Mouse (Mus musculus) lung, postnatal 10 days (tissue): Measurements from ENCODE around the gene AU021092.
"Not testable (repeated sequence)": the region's sequence is repeated elsewhere in the genome, so short reads cannot be mapped to it uniquely, and the experiment has no call there.

Source experiments
- DNase-seq: peaks from one replicate; pipeline ENCODE4 v3.0.0; 2021

AU021092 gene

DNA sequence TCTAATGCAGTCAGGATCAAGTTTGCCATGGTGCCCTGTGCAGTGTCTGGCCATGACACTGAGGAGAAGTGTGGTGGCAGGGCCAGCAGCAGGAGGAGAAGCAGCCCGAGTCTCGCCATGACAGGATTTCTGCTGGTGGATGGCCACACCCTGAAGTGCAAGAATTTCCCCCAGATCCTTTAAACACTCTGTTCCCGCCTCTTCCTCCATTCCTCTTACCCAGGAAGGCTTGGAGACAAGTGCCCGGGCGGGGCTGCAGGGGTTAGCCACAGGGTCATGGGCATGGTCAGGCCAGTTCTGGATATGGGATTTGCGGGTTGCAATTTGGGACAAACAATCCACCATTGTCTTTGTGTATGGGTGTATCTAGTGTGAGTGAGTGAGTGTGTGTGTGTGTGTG lies at the start of gene AU021092:
Gene AU021092 (minus strand): TSS at position 160 of the 400 bp plus-strand sequence.
- peak; percentile 52 for DNase-seq

DNA sequence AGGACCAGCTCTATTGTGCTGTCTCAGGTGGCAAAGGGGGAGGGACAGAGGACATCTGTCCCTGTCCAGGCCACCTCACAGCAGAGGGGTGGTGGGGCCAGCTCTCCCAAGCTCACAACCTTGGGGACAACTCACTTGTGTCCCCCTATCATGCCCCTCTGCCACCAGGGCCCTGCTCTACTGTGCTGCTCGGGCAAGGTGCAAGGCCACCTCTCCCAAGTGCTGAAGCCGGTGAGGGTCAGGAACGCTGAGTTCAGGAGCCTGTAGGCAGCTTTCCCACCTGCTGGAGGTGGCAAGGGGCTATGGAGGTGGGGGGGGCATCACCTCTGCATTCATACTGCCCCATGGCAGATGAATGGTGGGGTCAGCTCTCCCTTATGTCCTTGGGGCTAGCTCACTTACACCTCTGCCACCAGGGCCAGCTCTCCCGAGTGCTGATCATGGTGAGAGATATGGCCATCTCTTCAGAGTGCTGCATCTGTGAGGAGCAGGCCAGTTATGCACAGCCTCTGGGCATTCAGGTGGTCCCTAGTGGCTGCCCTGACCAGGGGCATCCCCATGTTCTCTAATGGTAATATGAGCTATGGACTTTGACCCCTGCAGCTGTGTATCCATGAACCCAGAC lies 49.4 kb upstream of the AU021092 start:
- DNase-seq = no peak

DNA sequence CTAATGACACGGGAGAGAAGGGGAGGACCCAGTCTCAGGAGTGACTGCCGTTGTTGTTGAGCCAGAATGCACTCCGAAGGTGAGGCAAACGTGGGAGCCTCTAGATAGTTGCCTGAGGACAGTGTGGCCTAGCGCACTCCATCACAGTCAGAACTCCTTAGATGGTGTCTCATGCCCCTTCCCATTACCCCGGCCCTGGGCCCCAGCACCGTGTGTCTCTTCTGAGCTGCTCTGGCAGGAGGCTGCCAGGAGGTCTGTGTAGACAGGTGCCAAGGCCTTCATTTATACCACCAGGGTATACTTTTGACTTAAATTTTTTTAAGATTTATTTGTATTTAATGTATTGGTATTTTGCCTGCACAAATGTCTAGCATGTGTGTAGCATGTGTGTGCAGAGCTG lies 41.8 kb upstream of the AU021092 start:
- no peak for DNase-seq

DNA sequence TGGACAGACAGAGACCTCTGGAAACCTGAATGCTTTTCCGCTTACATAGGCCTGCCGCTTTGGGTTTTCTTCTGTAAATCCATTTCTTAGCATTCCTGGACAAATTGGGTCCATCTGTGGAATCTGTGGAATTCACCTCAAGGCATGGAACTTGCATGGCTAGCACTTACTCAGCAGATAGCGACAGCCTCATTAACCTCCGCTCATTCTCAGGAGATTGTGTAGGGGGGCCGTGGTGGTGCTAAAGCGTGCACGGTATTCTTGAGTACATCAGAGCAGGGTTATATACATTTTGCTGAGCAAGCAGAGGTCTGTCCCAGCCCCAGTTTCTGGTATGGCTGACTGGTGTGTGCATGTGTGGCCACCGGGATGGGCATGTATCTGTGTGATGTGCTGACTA lies 41.1 kb upstream of the AU021092 start:
- no peak for DNase-seq

DNA sequence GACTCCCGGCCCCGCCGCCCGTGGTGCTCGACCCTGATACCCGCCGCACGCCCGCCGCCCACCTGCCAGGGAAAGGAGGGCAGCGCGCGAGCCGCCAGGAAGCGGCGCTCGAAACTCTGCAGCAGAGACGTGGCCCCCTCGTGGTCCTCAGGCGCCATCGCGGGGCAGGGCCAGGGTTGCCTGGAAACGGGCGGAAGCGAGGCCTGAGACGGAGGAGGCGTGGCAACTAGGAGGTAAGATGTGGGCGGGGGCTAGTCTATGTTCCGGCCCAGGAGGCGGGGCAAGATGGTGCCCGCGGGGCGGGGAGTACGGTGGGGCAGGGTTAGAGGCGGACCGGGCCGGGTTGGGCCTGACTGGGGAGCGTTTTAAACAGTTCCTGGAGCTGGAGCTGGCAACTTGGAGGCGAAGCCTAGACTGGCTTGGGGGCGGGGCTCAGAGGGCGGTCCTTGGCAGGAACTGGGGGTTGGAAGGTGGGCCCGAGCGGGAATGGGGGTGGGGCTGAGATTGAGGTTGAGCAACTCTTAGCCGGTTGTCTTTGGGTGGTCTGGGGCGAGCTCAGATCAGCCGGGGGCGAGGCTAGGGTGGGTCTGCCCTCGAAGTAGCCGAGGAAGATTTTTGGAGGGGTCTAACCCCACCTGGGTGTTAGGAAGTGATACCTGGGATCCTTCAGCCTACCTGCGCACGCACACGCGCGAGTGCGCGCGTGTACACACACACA lies 33.8 kb upstream of the AU021092 start, which contains the start of gene Eef2kmt:
Gene Eef2kmt (minus strand): TSS at position 205 of the 718 bp plus-strand sequence.
- peak; percentile 100 for DNase-seq

DNA sequence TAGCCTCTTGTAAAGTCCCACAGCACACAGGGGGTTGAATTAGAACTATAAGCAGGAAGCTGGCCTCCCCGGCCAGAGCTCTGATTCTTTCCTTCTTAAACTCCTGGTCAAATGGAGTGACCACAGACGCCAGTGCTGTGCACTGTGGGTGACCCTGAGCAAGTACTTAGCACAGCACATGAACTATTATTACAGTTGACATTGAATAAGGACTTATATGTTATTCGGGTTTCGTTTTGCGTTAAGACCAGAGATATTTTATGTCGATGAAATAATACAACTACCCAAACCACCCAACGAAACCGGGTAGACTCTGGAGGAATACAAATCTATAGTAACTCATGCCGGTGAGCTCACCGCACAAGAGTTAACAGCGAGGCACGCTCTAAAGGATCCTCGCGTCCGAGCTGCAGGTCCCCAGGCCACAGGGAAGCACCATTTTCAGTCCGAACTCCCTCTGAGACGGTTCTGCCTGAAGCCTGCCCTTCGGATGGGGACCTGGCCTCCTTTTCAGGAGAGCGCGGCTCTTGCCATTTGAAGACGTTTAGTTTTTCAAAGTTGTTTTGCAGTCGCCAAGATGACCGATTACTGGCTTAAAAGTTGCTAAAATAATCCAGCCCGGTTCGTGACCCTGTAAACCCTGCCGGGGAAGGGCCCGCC lies 33.1 kb upstream of the AU021092 start:
- no peak for DNase-seq

DNA sequence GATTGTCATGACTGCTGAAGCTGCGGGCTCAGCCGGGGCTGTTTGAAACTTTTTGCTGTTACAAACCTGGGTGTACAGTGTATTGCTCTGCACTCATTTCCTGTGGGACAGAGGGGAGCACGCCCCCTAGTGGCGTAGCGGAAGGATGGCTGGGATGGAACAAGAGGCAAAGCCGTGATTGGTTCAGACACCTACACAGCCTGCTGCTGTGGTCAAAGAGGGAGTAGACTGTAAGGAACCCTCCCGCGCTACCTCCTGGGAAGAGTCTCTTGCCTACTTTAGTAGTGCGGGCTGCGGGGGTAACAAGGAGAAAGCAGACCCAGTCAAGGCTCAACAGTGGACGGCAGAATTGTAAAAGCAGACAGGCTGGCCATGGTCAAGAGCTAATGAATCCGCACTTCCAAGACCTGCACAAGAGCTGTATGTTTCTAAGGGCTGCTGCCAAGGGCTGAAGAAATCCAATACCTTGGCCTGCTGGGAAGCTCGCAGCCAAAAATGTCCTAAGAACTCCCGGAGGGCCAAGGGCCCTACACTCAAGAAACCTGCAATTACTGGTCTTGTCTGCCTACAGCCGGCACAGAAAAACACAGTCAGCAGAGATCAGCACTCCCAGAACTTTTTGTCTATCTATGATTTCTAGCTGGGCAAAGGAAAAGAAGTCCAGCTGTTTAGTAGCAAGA lies 32.4 kb upstream of the AU021092 start:
- peak; percentile 90 for DNase-seq

DNA sequence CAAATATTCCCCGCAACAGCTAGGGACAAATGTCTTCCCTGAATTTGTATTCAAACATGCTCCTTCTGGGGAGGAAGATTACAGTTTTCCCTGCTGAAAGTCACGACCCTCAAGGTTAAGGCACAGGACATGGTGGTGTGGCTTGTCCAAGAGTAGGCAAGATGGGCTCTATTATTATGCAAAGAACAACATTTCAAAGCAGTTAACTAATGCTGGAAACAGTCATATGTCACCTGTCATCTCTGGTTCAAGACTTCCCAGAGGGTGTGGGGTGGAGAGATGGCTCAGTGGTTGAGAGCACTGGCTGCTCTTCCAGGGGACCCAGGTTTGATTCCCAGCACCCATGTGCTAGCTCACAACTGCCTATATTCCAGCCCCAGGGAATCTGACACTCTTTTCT lies 30.2 kb upstream of the AU021092 start:
- DNase-seq = no peak

DNA sequence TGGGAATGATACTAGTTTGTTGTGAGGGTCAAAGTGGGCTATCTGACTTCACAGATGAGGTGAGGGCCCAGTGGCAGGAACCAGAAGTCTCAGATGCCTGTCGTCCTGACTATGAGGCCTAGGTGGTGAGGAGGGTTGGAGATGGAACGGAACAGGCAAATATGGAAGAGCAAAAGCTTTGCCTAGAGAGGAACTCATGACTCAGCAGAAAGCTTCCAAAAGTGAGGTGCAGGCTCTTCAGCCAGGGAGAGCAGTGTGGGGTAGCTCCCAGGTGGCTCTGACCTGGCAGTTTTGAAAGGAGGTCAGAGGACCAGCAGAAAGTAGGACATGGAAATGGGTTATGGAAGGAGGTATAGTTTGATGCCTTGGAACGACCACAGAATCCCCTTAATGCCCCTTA lies 28.8 kb upstream of the AU021092 start:
- DNase-seq = no peak

DNA sequence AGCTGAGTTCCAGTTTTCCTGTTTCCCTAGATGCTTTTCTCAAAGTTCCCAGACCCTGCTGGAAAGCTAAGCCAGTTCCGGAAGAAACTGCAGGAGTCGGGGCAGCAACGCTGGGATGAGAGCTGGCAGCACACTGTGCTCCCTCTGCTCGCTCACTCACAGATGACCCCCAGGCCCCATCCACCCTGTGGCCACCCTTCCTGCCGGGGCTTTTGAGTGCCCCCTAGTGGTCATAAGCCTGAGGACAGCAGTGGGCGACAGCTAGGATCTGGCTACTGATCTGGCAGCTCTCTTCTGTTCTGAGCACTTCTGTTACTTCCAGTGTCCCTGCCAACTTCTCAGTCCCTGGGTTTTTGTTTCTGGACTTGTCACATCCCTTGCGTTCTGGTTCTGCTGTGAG lies 22.3 kb upstream of the AU021092 start:
- peak; percentile 85 for DNase-seq

DNA sequence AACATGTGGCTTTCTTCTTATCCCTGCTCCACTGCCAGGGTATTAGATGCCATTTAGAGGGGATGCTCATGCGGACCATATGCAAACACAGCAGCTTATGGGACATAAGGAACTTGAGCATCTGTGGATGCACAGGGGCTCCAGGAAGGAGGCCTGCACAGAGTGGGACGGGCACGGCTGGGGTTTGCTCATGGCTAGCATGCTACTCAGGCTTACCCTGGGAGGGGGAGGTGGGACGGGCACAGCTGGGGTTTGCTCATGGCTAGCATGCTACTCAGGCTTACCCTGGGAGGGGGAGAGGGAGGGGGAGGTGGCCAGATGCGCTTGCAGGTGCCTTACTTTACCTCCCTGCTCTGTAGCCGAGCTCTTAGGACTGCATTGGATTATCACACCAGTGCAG lies 20.8 kb upstream of the AU021092 start:
- DNase-seq = no peak

DNA sequence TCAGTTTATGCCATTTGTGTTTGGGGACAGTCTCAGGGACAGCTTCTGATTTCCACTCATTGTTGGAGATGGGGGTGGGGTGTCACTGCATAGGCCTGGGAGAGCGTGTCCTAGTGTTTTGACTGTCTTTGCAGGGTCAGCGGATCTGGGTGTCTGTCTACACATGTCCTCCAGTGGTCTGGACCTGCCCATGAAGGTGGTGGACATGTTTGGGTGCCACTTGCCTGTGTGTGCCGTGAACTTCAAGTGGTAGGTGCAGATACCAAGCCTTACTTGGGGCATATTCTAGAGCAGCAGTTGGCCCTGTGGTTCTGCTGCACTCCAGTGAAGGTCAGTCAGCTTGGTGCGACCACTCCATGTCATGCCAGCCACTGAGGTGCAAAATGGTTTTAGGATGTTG lies 20.3 kb upstream of the AU021092 start:
- no peak for DNase-seq

DNA sequence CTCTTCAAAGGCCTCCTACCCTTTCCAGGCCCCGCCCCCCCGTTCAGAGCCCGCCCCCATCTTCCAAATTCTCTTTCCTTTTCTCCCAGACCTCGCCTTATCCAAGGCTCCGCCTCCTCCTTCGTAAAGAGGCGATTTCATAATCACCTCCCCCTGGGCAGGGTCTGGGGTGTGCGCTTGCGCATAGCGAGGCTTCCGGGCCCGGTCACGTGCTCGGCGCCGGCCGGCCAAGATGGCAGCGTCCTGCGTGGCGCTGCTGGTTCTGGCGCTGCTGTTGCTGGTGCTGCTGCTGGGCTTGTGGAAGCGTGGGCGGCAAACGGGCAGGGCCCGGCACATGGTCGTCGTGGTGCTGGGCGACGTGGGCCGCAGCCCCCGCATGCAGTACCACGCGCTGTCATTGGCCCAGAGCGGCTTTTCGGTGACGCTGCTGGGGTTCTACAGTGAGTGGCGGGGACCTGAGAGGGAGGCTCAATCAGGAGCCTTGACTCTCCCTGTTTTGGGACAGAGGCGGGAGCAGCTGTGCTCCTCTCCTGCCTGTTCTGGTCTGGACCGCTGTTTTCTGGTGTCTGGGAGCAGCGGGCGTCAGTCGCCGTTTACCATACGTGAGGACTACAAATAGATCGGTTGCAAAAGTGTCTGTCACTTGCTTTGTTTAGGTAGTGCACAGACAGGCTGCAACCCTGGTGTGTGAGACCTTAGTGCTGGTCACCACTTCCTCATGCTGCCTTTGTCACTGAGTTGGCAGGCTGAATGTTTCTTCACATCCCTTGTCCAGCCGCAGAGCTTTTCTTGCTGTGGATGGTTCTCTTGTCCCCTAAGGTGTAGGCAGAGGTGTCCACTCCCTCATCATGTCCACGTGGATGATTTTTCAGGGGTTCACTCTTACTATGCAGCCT lies 11.6 kb upstream of the AU021092 start, which contains the start of gene Alg1:
Gene Alg1 (plus strand): TSS at position 204 of the 896 bp plus-strand sequence.
- DNase-seq = peak; percentile 98

DNA sequence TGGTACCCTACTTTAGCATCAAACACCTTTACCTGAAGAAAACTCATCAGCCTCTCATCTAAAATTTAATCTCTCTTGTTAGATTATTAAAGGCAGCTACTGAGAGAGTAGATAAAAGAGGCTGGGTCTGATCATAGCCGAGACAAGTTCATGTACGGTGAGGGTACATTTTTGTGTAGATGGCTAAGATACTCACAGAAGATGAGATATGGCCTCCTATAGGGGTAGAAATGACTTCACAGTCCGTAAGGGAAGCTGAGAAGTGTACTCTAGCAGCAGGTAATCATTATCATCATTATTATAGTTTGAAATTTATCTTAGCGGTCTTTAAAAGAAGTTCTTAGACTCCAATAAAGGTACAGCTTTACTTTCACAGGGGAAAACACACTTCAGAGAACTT lies 10.9 kb upstream of the AU021092 start:
- DNase-seq = no peak

DNA sequence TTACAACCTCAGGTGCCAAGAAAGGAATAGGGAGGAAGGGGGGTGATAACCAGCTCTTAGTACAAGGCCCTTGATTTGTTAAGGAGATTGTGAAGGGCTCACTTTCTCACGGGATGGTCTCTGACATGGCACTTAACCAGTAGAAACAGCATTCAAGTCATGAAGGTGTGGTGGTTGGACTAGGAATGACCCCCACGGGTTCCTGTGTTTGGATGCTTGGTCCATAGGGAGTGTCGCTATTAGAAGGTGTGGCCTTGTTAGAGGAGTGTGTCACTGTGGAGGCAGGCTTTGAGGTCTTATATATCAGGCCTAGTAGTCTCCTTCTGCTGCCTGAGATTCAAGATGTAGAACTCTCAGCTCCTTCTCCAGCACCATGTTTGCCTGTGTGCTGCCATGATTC lies 6.0 kb upstream of the AU021092 start:
- not testable (repeated sequence) for DNase-seq

DNA sequence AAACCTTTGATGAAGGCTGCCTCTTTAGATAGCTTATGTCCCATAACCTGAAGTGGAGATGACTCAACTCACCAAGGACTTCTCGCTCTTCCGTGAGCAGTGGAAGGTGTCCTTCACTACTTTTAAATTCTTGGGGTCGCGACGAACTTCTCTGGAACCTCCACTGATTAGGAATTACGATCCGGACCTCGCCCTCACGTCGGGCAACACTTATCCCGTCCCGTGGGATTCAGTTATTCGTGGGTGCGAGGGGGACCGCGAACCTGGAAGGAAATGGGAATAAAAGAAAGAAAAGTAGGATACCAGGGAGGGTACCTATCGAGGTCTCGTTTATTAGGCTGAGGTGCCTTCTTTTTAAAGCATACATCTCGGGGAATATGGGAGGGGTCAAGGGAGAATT lies 5.4 kb upstream of the AU021092 start:
- DNase-seq = not testable (repeated sequence)

DNA sequence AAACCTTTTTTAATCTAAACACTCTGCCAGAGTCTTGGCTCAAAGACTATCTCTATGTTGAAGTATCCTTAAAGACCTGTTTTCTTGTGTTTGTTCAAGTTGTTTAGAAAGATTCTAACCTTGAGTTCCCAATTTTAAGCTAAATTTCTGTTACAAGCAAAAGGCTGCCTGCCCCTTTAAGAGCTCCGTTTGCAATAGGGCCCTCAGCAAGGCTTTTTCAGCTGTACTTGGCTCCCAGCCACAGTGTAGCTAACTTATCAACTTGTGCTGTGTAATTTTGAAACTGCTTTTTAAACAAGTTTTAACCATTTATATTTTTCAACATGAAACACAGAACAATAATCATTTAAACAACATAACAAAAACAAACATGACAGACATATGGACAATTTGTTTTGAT lies 4.4 kb upstream of the AU021092 start:
- DNase-seq = peak; percentile 51

DNA sequence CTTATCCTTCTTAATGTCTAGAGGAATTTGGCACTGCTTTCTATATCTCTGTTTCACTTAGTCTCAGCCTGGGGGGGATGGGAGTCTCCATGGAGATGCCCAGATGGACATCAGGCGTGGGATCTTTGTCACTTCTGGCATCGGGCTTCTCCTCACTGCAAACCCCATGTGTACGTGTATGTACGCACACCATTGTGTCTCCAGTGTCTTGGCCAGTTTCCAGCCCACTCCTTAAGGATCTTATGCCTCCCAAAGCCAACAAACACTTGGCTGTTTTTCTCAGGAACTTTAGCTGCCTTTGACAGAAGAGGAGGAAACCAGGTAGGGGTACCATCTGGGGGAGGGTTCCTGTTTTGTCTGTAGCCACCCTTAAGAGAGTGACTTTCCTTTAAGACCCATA lies 696 bp downstream of the AU021092 start:
- peak; percentile 30 for DNase-seq

DNA sequence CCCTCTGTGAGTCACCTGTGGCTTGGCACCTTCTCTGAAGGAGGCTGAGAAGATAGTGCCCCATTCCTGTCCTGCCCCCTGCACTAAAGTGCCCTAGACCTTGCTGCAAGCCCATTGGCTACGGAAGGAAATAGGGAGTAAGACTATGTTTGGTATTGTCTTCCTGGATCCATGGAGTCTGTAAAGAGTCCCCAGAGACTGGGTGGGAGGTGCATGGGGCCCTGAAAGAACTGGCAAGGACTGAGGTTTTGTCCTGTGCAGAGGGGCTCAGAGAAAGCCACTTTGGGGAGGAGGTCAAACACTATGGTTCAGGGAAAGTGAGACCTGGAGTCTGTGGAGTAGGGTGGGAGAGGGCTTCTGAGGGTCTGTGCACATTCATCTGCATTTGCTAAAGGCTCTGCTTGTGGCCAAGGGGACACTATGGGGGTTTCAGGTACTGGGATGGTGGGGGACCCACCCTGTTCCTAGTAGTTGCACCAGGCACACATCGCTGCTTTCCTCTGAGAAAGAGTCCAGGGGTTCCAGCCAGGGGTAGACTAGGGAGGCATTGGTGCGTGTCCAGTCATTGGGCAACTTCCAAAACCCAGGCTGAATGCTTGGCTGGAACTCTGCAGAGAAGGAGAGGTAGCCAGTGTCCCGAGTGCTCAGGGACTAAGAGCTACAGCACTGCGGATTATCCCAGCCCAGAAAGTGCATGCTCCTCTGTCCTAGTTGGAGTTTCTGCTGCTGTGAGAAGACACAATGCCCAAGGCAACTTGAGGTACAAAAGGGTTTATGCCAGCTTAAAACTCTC lies 4.6 kb downstream of the AU021092 start:
- DNase-seq = no peak

DNA sequence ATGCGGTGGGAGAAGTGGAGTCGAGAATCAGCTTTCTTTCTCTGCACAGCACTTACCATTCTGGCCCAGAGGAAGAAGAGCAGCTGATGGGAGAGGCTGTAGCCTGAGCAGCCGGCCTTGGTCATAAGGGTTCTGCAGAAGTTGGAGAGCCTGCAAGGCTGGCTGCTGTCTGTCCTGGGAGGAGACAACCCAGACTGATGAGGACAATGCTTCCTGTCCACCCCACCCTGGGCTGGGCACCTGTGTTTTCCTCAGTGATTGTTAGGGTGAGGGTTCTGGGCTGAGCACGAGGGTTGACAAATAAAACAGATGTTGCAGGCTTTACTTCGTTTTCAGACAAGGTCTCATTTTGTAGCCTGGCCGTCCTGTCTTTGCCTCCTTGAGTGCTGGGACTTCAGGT lies 5.4 kb downstream of the AU021092 start:
- no peak for DNase-seq

DNA sequence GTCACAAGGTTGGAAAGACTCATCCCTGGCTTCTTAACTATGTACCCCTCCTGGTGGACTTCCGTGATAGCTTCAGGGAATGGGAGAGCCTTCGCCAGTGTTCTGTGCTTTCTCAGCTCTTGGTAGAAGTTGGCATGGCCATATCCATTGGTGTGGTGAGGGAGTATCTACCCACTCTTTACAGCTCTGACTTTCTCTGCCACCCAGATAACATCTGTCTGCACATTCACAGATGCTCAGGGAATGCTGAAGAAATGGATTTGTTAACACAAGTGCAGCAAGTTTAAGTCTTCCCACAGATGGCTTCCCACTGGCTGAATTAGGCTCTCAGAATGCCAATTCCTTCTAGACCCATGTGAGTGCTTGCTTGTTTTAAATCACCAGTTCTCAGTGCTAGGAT lies 8.0 kb downstream of the AU021092 start:
- DNase-seq = no peak

DNA sequence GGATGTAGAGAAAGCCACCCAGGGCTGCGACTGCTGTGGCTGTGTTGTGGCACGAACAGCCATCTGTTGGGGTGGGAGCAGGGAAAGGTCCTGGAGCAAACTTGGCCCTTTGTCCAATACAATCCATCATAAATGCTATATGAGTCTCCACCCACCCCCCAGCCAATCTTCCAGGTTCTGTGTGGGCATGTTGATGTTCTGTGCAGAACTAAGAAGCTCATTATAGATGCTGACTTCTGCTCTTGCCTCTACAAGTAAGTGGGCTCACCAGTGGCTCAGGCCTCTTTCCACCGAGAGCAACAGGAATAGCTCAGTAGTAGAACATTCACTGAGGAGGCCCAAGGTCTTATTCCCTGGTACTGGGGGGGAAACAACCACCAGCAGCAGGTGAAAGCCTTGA lies 9.9 kb downstream of the AU021092 start:
- no peak for DNase-seq
